Mouse (Mus musculus) activated CD4-positive, CD25-positive, alpha-beta regulatory T cell, adult 4 months (primary cell): ENCODE results near the gene Usb1. TPM values are rescaled to one million over a fixed set of nuclear protein-coding genes. Genes with fewer than 3 reads are reported as not detected.
A peak's percentile ranks its signal among the peaks of the same experiment; 100 is the strongest.

ENCODE experiments used
- ATAC-seq: one replicate; pipeline ENCODE4 v1.8.0; 2017
- polyA plus RNA-seq, 2 experiments: library from polyadenylated mRNA; unstranded; fragments of 100-300 nt; shearing (Covaris generic); gene quantifications; one replicate each; pipeline ENCODE4 v1.2.1; 2017

Usb1 gene
- polyA plus RNA-seq, 2 experiments from 2014 or later = 51.4 to 65.4 TPM

DNA sequence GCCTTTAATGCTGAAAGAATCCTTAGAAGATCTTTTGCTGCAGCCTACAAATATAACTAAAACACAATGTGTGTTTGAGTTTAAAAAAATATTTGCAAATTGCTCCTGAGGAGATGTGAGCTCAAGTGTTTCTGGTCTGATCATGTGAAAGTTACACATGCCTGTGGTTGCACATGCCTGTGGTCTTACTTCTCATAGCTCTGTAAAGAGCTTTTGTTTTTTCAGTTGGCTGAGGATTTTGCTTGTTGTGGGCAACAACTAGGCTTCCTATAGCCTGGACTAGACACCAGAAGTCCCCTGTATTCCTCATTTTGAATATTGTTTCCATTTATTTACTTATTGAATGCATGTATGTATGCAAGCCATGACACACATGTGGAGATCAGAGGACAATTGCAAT is 4.3 kb downstream of the Usb1 start:
- ATAC-seq = no peak

DNA sequence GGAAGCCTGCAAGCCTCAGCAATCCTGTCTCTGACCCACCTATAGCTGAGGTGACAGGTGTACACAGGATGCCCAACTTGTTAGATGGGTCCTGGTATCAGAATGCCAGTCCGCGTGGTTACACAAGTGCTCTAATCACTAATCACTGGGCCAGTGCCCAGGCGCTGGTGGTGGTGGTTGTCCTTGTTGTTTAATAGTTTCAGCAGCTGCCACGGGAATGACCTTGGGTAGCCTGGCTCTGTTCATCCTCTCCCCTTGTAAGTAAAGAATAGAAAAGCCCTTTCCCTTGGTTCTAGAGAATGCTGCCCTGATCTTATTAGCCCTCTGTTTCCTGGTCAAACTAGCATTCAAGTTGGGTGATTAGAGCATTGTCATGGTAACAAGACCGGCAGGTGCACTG is 9.6 kb downstream of the Usb1 start:
- no peak for ATAC-seq

DNA sequence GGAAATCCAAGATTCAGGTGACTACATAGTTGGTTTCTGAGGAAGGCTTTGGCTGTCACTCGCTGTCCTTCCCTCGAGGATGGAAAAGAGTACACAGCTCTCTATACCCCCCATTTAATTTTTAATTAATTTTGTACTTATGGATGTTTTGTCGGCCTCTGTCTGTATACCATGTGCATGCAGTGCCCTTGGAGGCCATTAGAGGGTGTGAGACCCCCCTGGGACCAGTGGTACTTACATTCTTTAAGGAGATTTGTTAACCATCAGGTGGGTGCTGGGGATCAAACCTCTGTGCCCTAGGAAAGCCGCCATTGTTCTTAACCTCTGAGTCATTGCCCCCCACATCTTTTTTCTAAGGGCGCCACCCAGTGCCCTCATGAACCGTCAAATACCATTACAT is 12.6 kb downstream of the Usb1 start:
- no peak for ATAC-seq

DNA sequence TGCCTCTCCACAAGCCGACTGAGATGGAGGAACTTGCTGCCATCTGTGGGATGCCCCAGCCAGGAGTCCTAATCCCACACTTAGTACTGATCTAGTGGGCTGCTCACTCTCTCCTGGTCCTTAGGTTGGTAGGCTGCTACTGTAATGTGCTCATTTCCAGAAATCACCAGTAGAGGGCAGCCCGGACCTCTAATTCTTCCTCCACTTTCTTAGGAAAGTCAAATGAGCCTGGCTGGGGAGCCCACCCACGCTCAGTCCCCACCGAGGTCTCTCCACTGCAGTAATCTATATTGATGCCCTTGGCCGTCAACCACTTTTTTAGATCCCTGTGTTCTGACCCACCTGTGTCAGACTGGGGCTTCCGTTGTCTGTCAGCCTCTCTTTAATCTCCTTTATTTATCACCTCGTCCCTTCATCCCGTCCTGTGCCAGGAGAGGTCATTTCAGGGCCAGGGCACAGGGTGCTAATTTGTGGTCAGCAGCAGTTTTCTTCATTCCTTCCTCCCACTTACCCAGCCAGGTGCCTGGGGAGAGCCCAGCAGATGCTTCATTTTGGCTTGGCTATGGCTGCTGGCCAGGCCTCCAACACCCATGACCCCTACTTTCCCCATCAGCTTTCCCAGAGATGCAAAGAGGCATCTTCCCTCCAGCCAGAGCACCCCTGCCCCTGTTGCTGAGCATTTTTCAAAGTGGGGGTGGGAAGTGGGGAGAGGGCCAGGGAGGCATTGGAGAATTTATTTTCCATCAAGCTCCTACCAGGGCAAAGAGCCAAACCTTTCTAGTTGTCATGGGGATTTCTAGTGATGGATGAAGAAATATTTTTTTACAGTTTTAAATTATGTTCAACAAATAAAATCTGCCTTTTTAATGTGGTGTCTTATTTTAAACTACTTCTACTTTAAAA is 14.8 kb downstream of the Usb1 start:
- ATAC-seq = peak; percentile 18

DNA sequence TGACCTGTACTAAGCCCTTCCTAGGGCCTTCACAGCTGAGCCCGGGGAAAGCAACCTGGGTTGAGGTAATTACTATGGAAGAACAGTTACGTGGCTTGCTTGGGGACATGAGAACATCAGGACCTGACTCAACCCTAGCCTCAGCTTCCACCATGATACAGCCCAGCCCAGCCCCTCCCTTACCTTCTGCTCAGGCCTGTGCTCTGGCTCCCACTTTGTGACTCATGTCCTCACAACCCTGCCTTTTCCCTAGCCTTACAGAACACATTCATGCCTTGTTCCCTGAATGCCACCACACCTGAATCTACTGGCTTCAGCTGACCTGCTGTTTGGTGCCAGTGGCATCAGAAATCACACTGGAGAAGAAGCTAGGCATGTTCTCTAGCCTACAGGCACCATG is 16.3 kb downstream of the Usb1 start:
- ATAC-seq = no peak

DNA sequence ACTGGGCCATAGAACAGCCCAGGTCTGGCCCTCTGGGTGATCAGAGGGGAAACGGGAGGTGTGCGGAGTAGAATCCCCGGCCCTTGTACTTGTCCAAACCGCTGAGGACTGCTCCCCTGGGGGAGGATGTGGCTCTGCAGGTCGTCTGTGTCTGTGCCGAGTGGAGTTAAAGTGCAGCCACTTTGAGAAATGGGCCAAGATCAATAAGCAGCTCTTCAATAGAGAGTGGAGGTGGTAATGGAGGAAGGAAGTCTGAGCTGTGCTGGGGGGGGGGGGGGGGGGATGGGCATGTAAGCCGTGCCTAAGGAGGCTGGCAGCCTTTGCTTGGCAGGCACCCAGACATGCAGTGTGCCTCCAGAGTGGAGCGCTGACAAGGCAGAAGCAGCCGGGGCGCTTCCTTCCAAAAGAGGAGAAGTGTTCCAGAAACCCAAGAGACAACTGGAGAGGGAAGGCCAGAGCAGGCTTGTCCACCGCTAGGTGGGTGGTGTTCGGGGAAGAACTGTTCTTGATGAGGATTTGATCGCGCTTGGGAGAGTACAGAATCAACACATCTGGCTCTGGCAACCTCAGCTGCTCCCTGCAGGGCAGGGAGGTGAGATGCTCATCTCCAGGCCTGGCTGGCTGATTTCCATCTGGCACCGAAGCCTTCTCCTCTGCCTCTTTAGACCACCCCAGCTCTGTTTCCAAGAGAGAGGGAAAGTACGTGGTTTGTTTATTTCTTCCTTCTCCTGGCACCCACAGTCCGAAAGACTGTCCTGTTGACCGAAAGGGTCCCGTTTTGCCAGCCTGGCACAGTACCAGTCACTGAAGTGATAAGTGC is 16.9 kb downstream of the Usb1 start:
- peak; percentile 64 for ATAC-seq

DNA sequence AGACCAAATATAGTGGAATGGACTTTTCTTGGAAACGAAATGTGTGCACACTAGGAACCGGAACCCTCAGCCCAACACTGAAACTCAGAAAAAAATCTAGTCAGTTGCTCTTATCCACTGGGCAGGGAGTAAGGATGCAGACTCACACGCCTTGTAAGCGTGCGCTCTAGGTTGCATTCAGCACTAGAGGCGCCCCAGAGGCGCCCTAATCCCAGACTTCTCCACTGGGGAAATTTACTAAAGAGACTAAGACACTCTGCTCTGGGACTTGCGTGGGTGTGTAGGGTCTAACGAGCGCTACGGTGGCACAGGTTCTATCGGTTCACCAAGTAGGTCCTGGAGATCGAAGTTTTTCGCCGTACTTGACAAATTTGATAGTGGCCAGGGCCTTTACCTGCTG is 19.4 kb downstream of the Usb1 start:
- ATAC-seq = no peak

DNA sequence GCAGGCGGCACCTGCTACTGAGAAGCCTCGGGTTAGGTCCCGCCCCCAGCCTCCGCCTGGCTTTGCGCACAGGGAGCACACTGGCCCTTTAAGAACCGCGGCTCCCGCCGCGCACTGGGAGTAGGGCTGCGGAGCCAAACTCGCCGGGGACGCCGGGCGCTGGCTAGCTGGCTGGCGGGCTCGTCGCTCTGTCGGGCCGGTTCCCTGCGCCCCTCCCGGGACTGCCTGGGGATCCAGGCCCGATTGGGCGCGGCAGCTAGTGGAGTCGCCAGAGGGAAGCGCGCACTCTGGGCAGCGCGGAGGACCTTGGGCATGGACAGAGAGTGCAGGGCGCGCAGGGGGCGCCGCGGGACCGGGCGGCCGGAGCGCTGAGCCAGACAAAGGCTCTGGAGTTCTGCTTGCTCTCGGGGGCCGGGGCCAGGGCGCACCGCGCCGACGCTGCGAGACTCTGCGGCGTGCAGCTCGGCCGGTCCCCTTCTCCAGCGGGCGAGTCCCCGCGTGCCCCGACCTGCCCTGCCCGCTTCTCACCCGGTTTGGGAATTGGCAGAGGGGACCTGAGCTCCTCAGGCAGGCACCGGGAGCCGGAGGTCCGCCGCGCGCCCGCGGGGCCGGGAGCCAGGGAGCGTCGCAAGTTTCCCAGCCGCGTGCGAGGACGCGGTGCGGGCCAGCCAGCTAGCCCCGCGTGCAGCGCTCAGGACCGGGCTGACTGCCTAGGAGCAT is 20.2 kb downstream of the Usb1 start, which contains the start of gene Mmp15:
TSS of gene Mmp15 (plus strand) at position 118 of the 720 bp plus-strand sequence.
- ATAC-seq = no peak

DNA sequence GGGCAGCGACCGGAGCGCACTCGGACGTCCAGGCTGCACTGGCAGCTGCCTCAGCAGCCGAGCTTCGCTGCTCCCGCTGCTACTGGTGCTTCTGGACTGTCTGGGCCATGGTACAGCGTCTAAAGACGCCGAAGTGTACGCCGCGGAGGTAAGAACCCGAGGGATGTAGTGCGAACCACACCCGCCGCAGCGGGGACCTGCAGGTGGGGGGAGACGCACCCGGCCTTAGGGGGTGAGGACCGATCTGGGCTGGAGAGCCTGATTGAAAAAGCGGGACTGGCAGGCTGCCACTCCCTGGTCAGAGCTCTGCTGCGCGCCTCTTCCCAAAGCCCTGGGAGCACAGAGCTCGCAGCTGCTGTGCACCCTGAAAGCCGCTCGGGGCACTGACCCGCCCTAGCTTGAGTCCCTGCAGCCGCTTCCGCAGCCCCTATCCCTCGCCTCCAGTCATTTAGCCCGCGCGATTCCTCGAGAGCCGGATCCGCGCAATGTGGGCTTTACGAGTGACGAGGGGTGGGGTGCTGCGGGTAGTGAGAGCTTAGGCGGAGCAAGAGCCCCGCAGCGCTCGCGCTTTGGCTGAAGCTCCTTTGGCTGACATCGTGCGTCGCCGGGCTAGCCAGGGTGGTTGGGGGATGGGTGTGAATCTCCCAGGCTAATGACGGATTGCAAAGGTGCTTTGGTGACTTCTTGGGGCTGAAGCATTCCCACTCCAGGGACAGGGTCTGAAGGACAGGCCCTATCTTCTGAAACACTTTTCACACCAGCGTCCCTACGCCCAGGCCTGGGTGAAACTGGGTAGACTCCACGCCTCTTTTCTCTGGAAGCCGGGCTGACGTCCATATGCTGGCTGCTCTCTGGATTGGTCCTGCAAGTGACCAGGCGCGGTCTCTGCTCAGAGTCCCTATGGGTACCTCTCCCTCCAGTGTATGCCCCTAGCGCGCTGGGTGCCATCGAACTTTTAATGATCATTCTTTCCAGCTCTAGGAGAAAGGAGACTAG is 21.1 kb downstream of the Usb1 start:
- no peak for ATAC-seq

DNA sequence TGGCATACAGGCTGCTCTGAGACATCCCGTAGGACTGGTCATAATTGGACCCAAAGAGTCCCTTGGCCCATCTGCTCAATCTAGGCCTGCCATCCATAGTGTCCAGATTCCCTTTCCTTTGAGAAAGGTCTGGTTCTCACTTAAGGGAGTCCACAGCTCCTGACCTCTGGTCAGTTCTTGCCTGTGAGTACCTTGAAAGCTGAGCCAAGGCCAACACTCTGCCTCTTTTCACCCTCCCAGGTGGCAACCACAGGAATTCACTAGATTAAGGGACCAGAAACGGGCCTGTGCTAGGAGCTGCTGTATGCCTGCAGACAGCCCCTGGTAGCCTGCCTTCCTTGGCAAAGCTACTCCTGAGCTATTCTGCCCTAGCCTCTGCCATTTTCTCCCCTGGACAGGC is 22.5 kb downstream of the Usb1 start:
- no peak for ATAC-seq

DNA sequence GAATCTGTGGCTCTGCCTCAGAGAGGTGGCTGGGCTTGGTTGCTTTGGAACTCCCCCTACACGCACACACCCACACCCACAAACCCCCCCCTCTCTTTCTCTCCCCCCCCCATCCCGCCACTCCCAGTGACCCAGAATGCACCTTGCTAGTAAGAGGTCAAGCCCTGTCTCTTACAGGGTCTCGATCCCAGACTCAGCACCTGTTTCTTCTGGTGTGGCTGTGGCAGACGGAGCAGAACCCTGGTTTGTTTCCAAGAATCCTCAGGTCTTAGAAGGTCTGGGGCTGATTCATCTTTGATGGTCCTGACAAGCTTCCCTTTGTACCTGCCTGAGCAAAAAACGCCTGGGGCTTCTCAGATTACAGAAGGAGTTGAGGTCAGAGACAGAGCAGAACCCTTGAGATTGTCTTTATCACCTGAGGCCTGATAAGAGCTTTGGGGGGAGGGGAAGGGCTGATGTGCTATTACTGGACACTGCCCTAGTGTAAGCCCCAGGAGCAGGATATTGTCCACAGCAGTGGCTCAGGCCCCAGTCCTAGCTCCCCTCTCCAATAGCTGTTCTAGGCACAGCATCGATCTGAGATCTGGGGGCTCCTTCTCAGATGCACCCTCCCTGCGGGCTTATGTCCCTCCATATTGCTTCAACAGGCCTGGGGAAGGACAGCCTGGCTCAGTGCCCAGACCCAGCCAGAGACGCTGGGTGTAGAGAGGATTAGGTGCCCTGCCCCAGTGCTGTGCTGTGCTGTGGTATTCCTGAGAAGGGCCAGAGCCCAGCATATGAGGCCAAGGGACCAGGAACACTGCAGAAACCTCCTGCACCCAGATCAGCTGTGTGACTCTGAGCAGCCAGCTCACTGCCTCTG is 26.7 kb downstream of the Usb1 start:
- no peak for ATAC-seq

DNA sequence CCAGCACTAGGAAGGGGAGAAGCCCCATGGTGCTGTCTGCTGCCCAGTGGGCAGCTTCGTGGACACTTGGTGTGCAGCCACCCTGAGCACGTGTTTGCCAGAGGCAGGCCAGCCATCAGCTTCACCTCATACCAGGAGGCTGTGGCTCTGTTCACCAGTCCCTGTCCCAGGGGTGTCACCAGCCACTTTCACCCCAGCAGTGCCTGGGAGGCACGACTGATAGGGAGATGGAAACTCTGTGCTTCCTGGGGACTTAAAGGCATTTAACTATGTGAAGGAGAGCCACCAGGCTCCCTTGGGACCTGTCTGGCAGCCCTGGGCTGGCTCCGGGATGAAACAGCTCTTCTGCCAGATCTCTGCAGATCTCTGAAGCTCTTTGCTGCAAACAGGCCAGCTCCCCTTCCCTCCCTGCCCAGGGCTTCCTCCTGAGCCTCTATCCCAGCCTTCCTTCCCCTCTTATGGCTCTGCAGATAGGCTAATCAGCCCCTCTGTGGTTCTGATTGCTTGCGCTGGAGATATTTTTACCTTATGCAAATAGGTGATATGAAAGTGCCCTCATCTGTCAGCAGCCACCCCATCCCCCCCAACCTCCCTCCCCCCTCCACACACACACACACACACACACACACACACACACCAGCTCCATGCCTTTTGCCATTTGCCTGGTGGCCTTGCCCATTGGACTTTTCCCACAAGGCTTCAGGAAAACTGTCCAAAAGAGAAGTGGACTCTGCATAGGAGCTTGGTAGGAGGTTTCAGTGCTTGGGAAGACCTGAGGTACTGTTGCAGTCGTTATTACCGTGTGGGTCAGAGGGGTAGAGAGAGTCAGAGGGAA is 28.3 kb downstream of the Usb1 start:
- ATAC-seq = no peak

DNA sequence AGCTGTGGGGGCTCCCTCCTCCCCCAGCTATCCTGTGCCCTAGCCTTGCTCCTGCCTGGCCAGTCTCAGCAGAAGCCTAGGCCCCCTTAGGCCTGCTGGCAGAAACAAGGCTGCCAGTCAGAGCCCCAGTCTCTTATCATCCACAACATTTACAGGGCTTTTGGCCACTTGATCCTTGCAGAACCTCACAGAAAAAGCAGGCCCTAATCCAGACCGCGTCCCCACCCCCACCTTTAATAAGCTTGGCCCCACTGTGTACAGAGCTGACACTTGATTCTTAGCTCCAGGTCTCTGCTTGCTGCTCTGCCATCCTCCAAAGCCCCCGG is 28.9 kb downstream of the Usb1 start:
- no peak for ATAC-seq

DNA sequence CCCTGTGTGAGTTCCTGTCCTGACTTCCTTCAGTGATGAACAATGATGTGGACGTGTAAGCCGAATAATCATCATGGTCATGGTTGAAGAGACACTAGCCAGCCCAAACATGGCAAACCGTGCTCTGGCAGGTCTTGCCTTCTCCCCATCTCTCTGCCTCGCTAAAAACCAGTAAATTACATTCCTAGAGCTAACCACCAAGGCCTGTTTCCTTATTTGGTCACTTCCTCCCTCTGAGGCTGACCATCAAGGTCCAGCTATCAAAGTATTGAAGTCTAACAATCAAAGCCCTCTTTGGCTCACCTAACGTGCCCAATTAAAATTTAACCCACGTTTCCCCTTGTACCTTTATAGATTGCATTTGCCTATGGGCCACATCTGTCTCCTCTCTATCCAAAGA is 30.2 kb downstream of the Usb1 start:
- ATAC-seq = no peak

DNA sequence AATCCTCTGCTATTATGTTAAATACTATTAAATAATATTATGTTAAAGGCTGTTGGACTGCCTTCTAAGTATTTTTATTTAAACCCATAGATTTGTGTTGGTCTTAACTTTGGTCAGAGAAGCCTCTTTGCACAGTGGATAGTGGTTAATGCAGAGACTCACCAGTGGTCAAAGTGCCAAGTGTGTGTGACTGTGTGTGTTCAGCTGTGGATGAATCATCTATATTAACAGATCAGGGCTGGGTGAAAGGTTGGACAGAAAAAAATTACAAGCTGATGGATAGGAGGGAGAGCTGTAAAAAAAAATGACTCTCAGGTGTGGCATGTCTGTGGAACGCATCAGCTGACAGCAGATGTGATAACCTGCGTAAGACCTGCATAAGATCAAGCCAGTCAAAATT is 31.8 kb downstream of the Usb1 start:
- no peak for ATAC-seq

DNA sequence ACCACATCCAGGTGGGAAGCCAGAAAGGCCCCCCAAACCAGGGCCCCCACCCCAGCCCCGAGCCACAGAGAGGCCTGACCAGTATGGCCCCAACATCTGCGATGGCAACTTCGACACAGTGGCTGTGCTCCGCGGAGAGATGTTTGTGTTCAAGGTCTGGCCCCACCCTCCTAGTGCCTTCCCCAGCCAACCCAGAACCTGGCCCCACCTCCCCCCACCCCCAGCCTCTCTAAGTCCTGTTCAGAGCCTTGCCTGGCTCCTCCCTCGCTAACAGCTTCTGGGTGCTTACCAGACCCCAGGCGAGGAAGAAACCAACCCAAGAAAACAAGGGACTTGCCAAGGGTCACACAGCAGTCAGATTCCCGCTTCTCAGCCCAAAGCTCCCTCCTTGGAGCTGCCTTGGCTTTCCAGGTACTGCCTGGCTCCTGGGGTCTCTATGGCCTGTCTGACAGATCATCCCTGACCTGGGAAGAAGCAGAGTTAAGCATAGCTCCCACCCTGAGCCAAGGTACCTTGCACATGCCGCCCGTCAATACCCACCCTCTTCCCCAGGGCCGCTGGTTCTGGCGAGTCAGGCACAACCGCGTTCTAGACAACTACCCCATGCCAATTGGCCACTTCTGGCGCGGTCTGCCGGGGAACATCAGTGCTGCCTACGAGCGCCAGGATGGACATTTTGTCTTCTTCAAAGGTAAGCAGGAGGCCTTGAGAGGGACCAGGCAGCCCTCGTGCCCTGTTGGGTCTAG is 37.7 kb downstream of the Usb1 start:
- peak; percentile 84 for ATAC-seq

DNA sequence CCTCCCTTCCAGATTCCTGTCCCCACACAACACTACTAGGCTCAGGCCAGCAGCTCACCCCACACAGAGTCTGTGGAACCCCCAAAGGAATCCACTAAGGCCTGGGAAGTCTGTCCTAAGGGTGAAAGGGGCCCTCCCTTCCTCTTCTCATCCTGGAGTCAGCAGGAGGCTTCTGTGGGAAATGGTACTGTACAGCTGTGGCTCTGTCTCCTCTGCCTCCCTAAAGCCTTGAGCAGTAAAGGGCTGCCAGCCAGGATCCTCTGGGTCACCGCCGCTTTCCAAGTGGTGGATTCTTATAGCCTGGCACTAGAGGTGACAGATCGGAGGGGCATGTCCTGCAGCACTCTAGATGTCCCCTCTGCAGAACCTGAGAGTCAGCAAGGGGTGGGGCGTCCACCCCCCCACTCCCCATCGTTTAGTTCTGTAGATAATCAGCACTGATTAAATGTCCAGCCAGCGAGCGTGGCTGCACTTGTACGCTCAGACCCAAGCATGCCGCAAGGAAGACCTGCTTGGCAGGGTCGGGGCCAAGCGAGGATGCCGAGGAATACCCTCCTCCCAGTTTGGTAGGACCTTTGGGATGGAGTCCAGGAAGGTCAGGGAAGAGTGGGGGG is 41.4 kb downstream of the Usb1 start:
- ATAC-seq = no peak

DNA sequence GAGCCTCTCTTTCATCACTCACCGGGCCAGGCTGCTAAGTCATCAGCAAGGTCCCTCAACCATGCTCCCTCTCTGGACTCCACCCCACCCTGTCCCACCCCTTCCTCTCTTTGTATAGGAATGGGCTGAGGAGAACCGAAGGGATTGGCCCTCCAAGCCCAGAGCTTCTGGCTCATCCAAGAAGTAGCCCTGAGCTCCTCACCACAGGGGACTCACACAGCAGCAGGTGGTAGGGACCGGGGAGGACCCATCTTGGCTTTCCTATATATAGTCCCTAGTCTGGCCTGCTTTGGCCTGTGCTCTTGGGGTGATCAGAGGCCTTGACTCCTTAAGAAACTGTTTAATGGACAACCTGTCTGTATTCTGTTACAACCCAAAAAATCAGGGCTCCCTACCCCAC is 42.3 kb downstream of the Usb1 start:
- no peak for ATAC-seq
